Mouse (Mus musculus): ENCODE data around the gene Olfr331.
"Not testable (repeated sequence)": the region's sequence is repeated elsewhere in the genome, so short reads cannot be mapped to it uniquely, and the experiment has no call there.

The Olfr331 gene

DNA sequence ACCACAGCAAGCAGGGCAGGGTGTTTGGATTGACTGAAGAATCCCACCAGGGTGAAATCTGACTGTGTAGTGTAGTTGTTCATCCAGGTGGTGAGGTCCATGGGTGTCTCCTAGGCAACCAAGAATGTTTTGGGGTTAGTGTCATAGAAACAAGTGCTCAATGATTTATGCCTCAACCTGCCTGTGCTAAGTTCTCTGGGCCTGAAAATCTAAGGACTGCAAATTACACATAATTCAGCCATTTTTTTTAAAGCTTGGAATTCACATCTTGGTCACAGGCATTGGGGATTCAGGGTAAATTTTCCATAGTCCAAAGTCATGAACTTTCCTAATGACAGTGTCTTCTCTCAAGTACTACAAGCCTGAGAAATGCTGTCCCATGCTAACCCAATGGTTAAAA lies at the start of gene Olfr331:
TSS of gene Olfr331 (minus strand) at position 101 of the 400 bp plus-strand sequence.
- DNase-seq (ENCODE audit: extremely low read depth, insufficient read length, low spot score), result not testable (repeated sequence)

- no peak for DNase-seq (ENCODE audit: extremely low read depth, insufficient read length, low spot score)
Observed at GRCm38 (mm10) chr11:58546322-58546721, 44.0 kb upstream of the Olfr331 start, which contains the start of gene Olfr329-ps. TSS of gene Olfr329-ps (minus strand) at chr11:58546422.

GRCm38 (mm10) chr11:58534736-58535135 lies 32.4 kb upstream of the Olfr331 start, which contains the start of gene Olfr330:
TSS of gene Olfr330 (minus strand) at chr11:58534836.
- DNase-seq (ENCODE audit: extremely low read depth, insufficient read length, low spot score), result not testable (repeated sequence)

DNA sequence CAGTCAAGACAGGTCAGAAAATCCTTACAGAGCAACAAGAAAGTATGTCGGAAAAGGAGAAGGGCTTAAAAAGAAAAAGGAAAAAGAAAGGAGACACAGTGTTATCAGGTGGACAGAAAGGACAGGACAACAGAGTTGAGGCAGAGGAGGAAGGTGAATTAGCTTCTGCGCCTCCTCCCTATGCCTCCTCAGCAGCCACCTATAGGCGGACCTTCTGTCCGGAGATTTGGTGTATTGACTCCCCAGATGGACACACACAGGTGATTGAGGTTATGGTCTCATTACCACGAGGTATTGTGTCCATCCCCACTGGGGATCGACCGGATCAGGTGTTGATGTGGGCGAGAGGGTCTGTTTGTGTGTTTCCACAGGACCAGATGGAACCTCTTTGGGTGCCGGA lies 17.4 kb upstream of the Olfr331 start:
- DNase-seq (ENCODE audit: extremely low read depth, insufficient read length, low spot score), result not testable (repeated sequence)

GRCm38 (mm10) chr11:58518916-58519315 lies 16.5 kb upstream of the Olfr331 start:
- DNase-seq (ENCODE audit: extremely low read depth, insufficient read length, low spot score), result not testable (repeated sequence)

- not testable (repeated sequence) for DNase-seq (ENCODE audit: extremely low read depth, insufficient read length, low spot score)
Observed at GRCm38 (mm10) chr11:58509058-58509457, 6.7 kb upstream of the Olfr331 start.

DNA sequence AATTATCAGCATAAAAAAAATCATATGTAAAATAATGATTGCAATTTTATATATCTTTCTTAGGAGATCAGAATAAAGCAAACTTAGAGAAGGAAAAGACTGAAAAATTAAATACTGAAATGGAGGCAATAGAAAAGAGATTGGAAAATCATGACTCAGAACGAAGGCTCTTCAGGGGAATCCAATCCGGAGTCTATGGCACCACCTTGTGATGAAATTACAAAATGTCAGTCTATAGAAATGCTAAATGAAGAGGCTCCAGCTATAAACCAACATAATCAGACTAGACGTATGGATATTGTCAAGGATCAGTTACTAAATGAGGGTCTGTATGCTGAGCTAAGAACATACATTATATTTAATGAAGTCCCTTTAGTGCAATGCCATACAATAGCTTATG lies 3.1 kb downstream of the Olfr331 start:
- DNase-seq (ENCODE audit: extremely low read depth, insufficient read length, low spot score), result no peak

DNA sequence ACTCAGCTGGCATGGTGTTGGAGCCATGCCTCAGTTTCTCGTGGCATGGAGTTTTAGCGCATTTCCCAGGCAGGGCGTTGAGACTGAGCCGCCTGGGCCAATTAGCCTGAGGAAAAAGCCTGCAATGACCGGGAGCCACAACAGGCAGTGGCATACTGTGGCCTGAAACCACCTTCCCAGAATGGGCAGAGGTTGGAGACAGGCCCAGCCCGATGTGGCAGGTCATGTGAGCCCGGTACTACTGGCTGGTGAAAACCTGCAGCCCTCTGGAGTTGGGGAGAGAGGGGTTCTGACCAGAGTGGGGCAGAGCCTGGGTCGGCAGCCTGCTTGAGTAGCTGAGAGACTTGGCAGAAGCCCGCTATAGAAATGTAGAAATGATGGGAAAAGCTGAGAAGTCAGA lies 3.6 kb downstream of the Olfr331 start:
- peak; percentile 13 for DNase-seq (ENCODE audit: extremely low read depth, insufficient read length, low spot score)

GRCm38 (mm10) chr11:58492455-58492854 lies 9.9 kb downstream of the Olfr331 start, which contains the start of gene Olfr332:
TSS of gene Olfr332 (minus strand) at chr11:58492555.
- DNase-seq (ENCODE audit: extremely low read depth, insufficient read length, low spot score), result no peak

GRCm38 (mm10) chr11:58462170-58462569 lies 40.2 kb downstream of the Olfr331 start, which contains the start of gene Olfr30:
TSS of gene Olfr30 (minus strand) at chr11:58462270.
- DNase-seq (ENCODE audit: extremely low read depth, insufficient read length, low spot score), result no peak

DNA sequence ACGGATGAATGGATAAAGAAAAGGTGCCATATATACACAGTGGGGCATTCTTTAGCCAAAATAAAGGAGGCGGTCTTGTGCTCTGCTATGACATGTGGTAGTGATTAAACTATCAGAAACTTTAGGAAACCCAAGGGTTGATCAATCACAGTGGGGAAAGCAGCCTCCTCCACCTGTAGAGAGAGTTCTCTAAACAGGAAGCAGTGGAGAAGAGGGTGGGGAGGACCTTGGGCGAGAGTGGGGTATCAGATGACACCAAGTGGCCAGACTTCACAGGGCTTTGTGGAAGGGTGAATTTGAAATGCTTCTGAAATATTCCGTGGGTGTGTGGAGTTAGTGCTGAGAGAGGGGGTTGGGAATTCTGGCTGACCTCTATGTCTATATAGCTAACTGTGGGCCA lies 48.8 kb downstream of the Olfr331 start:
- no peak for DNase-seq (ENCODE audit: extremely low read depth, insufficient read length, low spot score)

DNA sequence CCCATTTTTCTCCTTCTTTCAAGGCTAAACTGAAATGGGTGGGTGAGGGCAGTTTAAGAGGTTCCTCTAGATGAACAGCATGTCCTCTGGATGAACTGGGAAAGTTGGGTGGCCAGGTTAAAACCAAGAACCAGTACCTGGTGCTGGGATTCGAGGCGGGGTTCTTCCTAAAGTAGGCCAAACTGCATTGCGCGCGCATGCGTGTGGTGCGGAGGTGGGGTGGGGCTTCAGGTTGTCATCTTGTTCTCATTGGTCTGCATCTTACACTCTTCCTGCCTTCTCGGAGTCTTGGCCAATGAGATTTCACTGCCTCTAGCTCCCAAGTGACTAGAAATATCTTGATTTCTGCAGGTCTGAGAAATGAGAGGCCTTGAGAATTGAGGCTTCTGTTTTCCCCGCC lies 49.6 kb downstream of the Olfr331 start, which contains the start of gene Lypd9:
TSS of gene Lypd9 (minus strand) at position 165 of the 400 bp plus-strand sequence.
- no peak for DNase-seq (ENCODE audit: extremely low read depth, insufficient read length, low spot score)

All from 3134 (cell line).